Mouse (Mus musculus): ENCODE data around the gene Gm19684.
"Not testable (repeated sequence)": the region's sequence is repeated elsewhere in the genome, so short reads cannot be mapped to it uniquely, and the experiment has no call there.

Gm19684 gene

DNA sequence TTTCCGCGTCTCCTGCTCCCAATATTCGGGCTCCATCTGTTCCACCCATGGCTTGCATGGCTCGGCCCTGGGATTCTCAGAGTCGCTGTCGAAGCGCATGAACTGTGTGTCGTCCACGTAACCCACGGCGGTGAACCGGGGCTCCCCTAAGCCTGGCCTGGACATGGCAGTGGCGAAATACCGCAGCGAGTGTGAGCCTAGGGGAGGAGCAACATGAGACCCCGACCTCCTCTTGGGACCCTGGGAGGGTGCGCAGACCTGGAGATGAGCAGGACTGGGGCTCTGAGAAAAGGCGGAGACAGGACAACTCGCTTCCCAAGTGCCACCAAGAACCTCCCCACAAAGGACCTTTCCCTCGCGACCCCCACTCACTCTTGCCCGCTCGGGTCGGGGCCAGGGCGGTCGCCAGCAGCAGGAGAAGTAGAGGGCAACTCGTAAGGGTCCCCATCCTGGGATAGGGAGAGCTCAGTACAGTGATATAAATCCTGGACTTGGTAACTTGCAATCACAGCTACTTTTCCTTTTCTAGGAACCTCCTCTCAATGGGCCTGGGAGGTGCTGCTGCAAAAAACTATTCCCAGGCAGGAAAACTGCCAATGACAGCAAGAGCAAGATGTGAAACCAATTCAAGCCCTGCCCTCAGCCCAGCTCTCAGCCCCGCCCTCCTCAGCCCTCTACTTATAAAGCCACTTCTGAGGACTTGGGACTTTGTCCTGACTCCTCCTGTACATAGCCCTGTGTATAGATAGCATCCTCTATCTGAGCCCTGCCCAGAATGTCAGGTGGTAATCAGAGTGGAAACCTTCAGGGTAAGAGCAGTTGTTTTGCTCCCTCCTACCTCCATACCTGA, 7.7 kb downstream of the Gm19684 start, which contains the start of gene Gm7030:
TSS of gene Gm7030 (minus strand) at position 458 of the 850 bp plus-strand sequence.
- in situ Hi-C loops (cut with MboI, MseI) = not testable (repeated sequence)

DNA sequence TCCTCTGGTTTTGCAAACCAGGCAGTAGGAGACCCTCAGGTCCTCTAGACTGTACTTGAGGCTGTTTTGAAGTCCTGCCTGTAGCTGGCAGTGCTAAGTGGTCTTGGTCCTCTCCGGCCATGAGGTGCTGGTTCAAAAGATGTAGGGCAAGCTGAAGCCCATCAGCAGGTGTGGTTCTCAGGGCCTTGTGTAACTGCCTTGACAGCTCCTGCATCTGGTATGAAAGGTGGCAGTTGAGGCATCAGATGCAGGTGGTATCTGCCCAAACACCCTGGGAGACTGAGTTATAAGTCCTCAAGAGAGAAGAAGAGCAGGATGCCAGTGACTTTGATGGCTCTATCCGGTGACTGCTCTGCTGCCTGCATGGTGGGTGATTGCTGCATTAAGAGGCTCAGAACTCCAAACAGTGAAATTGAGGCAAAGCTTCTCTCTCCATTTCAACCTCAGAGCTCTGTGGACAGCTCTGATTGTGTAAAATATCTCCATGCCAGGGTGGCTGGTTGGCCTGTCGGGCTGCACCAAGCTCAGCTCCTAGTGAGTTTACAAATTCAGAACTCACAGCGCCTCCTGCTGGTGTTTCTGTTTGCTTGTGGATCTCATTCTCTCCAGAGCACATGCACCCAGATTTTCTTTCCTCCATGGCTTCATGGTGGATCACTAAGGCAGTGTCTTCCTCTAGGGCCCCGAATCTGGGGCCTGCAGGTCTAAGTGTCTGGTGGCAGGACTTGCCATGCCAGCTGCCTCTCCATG, 10.2 kb downstream of the Gm19684 start:
- in situ Hi-C loops (cut with MboI, MseI) = no loop called here

DNA sequence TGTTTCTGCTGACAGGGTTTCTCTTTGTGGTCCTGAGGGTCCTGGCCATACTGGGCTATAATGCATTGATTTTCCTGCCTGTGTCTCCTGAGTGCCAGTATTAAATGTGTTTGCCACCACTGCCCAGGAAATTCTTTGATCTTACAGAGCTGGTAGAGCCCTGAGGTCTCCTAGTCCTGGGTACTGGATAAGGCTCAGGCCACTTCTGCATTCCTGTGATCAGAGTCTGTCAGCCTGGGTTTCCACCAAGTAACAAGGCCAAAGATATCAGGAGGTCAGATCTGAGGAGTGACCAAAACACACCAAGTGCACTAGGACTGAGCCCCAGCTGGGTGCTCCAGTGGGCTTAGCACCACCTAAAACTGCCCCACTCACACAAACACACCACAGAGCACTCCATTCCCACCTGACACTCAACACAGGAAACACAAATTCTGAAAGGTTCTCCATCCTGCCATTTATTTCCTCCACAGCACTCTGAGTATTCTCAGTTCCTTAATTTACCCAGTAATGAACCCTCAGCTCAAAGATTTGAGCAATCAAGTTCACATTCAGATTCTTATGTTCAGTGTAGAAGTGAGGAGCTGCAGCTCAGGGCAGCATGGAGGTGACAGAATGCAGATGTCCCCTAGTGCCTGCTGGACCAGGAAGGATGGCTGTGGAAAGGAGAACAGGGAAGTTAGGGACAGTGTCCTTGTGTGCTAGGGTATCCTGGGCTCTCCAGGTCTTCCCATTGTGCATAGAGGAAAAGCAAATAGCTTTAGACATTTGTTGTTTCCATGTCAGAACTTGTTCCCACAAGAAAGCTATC, 14.1 kb downstream of the Gm19684 start:
- in situ Hi-C loops (cut with MboI, MseI) = not testable (repeated sequence)

DNA sequence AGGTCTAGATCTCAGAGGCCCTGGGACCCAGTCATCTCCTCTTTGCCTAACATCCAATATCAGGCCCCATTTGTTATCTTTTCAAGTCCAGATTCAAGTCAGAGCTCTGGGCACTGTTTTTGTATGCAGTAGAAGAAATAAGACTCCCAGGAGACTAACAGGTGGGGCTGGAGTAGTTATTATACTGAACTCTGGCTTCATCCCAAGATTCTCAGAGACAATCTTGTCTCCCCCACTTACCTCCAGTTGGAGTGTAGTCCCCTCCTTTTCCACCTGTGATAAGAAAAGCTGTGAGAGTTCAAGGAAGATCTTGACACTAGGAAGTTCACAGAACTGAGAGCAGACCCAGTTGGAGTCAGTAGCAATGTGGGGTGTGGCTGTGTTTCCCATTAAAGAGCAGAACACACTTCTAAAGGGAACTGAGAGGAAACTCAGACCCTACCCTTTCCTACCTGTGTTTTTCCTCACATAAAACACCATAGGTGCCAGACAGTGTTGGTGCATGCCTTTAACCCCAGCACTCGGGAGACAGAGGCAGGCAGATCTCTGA, 14.9 kb downstream of the Gm19684 start:
- in situ Hi-C loops (cut with MboI, MseI) = not testable (repeated sequence)

DNA sequence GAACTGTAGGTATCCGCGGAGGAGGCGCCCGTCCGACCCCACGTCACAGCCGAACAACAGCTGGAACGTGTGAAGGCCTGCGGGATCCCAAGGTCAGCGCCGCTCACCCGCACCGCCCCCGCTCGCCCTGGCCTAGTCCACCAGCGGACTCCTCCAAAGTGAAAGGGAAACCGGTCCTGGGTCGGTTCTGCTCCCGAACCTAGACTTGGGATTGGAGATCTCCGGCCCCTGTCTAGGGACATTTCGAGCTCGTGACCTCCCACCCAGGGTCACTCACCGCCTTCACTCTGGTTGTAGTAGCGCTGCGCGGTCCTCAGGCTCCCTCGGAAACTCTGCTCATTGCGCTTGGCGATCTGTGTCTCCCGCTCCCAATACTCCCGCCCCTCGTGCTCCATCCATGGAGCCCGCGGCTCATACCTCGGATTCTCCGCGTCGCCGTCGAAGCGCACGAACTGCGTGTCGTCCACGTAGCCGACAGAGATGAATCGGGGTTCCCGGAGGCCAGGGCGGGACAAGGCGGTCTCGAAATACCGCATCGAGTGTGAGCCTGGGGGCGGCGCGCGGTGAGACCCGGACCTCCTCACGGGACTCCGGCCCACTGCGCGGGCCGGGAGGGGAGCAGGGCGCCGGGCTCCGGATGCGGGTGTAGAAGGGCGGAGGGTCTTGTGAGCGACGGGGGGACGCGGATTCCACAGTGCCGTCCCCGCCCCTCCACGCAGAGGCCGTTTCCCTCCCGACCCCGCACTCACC, 23.8 kb downstream of the Gm19684 start:
- in situ Hi-C loops (cut with MboI, MseI) = no loop called here

DNA sequence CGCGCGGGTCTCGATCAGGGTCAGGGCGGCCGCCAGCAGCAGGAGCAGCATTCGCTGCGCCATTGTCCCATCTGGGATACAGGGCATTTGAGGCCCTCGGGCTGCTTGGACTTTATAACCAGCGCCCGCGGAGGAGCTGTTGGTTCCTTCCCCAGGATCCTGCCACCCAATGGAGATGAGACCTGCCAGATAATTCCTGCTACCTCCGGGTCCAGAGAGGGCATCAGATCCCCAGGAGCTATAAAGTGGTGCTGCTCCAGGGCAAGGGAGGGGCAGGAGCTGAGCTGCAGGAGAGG, 24.3 kb downstream of the Gm19684 start:
- in situ Hi-C loops (cut with MboI, MseI) = not testable (repeated sequence)

DNA sequence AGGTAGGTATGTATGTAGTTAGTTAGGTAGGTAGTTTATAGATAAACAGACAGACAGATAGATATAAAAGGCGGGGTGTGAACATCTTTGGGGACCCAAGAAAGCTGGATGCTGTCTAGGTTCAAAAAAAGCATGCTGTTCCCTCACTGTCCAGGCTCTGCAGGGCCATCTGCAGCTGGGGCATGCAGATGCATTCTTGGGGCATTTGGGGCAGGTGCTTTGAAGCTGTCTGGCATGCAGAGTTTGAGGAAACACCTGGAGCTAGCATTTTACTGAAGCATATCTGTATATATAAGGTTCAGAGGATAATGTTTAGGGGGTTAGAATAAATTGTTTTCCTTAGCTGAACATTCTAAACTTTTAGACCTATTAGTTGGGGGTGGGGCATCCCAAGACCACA, 25.5 kb downstream of the Gm19684 start:
- in situ Hi-C loops (cut with MboI, MseI) = not testable (repeated sequence)

DNA sequence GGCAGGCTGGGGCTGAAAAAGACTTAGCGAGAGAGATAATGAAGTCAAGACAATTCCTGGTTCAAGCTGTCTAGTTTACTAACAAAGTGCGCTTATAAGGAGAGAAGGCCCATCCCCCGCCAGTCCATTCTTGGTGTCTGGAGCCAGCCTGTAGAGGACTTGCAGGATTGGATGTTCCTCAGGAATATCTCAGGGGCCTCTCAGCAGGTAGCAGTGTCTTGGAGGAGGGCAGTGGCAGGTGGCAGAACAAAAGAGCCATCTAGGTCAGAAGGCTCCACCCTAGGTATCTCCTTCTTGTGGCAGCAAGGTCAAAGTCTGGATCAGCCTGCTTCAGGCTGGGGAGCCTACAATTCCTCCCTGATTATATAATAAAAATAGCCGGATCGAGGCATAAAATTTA, 27.0 kb downstream of the Gm19684 start:
- in situ Hi-C loops (cut with MboI, MseI) = not testable (repeated sequence)

DNA sequence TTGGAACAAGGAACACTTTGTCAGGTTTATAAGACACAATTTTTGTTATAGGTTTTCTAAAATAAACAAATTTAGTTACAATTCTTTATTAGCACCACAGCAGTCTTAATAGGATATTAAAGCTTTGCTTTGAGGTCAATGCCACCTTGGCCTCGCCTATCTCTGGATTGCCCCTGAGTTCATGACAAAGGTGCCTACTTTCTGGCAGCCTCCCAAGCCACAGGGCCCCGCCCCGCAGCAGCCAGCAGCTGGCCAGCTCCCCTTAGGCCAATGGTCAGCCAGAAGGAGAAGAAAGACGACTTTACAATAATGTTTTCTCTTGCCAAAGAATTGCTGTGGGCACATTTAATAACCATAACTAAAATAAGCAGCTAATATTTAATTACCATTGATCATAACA, 29.7 kb downstream of the Gm19684 start:
- in situ Hi-C loops (cut with MboI, MseI) = not testable (repeated sequence)

DNA sequence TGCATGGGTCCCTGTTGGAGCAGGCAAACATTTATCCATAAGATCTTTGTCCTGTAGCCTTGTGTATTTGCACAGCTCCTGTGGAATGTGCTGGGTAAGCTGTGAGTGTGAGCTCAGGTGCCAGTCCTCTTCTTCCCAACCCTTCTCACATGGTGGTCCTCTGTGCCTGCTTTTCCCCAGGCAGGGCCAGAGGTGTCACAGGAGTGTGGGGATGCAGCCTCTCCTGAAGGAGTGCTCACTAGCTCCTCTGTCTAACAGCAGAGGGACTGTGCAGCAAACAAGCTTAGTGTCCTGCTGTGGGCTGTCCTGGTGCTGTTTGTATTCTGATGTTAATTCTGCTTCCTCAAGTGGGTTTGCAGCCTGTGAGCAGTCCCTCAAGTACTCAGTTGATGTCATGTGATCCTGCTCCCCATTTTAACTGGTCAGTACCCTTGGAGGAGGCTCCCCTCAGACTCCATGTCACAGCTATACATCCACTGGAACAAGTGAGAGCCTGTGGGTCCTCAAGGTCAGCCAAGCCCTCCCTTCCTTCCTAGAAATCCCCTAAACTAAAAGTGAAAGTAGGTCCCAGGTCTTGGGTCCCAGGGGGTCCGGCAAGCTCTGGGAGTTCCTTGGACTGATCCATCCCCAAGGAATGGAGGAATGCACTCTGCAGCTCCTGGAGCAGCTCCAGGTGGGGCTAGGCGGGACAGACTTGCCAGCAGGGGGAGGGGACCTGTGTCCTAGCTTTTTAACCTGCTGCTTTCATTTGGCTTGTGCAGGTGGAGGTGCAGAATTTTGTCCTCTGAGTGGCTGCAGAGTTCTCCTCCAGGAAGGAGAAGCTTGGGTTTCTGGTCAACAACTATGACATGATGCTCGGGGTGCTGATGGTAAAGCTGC, 33.0 kb downstream of the Gm19684 start:
- in situ Hi-C loops (cut with MboI, MseI) = no loop called here

DNA sequence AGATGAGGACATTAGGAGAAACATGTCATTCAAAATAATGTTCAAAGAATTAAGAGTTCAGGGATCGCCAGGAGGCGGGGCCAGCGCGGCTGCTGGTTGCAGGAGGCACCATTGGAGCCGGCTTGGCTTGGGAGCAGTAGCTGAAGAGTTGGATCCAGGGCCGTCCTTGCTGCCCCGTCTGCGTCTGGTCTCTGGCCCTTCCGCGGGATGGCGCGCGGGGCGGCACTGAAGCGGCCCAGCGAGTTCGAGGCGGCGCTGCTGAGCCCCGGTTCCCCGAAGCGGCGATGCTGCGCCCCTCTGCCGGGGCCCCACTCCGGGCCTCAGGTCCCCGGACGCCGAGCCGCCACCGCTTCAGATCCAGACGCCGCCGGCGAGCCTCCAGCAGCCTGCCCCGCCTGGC, 36.3 kb downstream of the Gm19684 start:
- in situ Hi-C loops (cut with MboI, MseI) = not testable (repeated sequence)

DNA sequence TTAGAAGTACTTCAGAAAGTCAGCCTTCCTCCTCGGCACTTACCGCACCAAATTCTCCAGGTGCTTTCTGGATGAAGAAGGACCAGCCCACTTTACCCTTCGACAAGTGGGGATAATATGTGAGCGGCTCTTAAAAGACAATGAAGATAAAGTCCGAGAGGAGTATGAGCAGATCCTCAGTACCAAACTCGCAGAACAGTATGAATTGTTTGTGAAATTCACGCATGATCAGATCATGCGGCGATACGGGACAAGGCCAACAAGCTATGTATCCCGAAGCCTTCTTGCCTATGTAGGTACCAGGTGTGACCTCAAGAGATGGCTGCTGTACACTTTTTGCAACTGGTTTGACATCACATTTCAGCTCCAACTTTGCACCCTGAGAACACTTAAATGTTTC, 36.8 kb downstream of the Gm19684 start:
- in situ Hi-C loops (cut with MboI, MseI) = not testable (repeated sequence)

DNA sequence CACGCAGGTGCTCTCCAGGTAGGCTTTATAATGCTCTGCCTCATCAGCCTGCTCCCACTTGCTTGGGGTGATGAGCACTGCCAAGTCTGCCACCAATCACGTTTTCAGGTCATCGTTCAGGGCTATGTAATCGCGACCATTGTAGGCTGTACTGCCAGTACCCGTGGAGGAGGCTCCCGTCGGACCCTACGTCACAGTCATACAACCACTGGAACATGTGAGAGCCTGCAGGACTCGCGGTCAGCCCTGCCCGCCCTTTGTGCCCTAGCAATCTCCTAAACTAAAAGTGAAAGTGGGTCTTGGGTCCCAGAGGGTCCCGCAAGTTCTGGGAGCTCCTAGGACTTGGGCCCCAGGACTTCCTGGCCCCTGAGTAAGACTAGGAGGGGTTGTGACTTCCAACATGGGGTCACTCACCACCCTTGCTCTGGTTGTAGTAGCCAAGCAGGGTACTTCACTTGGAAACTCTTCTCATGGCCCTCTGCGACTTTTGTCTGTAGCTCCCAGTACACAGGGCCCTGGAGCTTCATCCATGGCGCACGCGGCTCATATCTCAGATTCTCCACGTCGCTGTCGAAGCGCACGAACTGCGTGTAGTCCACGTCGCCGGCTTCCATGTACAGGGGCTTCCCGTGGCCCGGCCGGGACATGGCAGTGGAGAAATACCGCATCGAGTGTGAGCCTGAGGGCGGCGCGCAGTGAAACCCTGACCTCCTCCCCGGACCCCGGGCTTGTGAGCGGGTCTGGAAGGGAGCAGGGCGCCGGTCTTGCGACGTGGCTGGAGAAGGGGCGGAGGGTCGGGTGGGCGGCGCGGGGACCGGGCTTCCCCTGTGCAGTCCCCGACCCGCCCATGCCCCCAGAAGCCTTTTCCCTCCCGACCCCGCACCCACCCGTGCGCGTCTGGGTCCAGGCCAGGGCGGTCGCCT, 39.9 kb downstream of the Gm19684 start:
- in situ Hi-C loops (cut with MboI, MseI) = no loop called here

DNA sequence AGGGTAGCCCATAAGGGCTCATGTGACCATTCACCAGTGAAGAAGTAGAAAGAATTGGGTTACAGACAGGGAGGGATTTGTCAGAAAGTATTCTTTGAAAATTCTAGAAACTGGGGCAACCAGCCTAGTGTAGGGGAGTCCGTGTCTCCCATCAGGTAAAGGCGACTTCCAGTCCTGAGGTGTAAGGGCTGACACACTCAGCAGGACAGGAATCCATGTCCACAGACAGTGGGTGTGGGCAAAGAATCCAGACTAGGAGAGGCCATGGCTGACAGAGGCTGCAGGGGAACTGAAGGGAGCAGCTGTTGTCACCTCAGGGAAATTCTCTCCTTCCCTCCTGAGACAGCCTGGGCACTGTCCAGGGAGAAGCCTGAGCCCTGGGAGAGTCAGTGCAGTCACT, 45.4 kb downstream of the Gm19684 start:
- in situ Hi-C loops (cut with MboI, MseI) = not testable (repeated sequence)

DNA sequence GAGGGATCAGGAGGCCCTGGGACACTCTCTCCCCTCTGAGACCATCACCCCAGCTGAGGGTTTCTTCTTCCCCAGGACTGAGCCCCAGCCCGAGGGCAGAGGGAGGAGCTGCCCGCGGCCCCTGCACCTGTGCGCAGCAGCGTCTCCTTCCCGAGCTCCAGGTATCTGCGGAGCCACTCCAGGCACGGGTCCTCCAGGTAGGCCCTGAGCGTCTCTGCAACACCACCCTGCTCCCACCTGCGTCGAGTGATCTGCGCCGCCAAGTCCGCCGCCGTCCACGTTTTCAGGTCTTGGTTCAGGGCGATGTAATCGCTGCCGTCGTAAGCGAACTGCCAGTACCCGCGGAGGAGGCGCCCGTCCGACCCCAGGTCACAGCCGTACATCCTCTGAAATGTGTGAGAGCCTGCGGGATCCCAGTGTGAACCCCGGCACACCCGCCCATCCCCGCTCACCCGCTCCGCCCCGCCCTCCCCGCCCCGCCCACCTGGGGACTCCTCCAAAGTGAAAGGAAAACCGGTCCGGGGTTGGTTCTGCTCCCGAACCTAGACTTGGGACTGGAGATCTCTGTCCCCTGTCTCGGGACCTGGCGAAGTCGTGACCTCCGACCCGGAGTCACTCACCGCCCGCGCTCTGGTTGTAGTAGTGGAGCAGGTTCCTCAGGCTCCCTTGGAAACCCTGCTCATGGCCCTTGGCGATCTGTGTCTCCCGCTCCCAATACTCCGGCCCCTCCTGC, 46.0 kb downstream of the Gm19684 start:
- in situ Hi-C loops (cut with MboI, MseI) = no loop called here

DNA sequence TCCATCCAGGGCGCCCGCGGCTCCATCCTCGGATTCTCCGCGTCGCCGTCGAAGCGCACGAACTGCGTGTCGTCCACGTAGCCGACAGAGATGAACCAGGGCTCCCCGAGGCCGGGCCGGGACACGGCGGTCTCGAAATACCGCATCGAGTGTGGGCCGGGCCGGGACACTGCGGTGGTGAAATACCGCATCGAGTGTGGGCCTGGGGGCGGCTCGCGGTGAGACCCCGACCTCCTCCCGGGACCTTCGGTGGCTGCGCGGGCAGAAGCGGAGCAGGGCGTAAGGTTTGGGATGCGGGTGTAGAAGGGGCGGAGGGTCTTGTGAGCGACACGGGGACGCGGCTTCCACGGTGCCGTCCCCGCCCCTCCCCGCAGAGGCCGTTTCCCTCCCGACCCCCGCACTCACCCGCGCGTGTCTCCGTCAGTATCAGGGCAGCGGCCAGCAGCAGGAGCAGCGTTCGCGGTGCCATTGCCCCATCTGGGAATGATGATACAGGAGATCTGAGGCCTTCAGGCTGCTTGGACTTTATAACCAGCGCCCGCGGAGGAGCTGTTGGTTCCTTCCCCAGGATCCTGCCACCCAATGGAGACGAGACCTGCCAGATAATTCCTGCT, 46.7 kb downstream of the Gm19684 start, which contains the start of gene Gm8909:
TSS of gene Gm8909 (minus strand) at position 499 of the 614 bp plus-strand sequence.
- in situ Hi-C loops (cut with MboI, MseI) = no loop called here

DNA sequence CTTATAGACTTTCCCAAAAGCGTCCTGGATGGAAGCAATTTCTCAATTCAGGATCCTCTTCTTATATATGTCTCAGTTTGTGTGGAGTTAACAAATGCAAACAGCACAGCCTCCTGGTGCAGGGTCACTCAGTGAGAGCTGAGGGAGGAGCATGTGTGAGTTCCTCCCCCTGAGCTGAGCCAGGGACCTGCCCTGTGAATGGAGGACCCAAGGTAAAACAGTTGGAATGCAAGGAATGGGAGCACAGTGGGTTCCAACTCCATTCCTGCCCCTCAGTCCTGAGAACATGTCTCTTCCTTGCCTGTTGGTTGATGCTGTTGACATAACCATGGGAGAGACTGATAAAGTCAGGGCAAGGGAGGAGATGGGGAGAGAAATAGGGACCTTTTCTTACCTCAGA, 47.6 kb downstream of the Gm19684 start:
- in situ Hi-C loops (cut with MboI, MseI) = not testable (repeated sequence)

DNA sequence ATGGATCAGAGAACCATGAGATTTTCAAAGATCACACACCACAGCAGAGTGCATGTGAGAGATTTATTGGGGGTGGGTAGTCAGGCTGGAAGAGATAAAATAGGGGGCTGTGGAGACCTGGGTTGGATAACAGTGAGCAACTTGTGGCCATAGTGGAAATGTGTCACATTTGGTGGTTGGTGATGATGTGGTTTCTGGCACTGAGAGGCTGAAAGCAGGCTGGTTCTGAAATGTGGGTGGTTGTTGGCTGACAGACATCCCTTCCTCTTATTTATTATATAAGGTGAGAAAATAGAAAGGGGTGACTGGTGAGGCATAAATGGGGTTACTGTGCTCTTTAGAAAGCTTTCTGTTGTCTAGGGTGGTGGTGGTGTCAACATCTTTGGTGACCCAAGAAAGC, 48.3 kb downstream of the Gm19684 start:
- in situ Hi-C loops (cut with MboI, MseI) = no loop called here

All from regulatory T cell (primary cell).